Comparison of ENCODE assay signal across 8 mouse cellular contexts in the genomic region with DNA sequence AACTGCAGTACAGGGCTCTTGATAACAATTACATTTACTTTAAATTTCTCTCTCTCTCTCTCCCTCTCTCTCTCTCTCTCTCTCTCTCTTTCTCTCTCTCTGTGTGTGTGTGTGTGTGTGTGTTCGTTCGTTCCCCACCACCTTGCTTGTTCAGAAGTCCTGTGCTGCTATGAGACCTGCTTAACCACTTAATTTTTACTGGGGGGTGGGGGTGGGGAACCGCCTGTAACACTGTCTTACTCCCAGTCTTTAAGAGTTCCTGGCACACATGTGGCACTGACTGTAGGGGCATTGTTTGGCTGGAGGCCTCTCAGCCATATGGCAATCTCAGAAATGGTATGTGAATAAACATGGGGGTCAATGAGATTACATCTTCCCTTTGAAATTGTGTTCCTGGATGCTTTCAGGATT.
DNase-seq lines count a peak whose midpoint lies in the region; ATAC-seq and TF ChIP-seq lines count a peak whose summit lies in the region.

No protein-coding gene starts in this region.

- H3K27ac ChIP-seq in kidney, embryonic 15.5 days: peak overlapping the region; percentile 91
- peak overlapping the region; percentile 85; the same call in 1 of the 2 replicates for H3K27ac ChIP-seq in hindbrain, postnatal 0 days

- no peaks in the 10 kb centered on the region for H3K9me3 ChIP-seq in kidney, embryonic 15.5 days (replicated peaks)
- no peaks in the 10 kb centered on the region for H3K9me3 ChIP-seq in hindbrain, postnatal 0 days (ENCODE audit: low read length)

- H3K9ac ChIP-seq in kidney, embryonic 15.5 days: no peak overlapping the region
- no peak overlapping the region; the same call in 1 of the 2 replicates for H3K9ac ChIP-seq in hindbrain, postnatal 0 days (replicated peaks; ENCODE audit: low read length)

- no peaks in the 10 kb centered on the region for H3K27me3 ChIP-seq in kidney, embryonic 15.5 days
- H3K27me3 ChIP-seq in hindbrain, postnatal 0 days (ENCODE audit: insufficient read depth, low read length): no peaks in the 10 kb centered on the region

- DNase-seq in kidney, postnatal 25 days: no peak
- peak; percentile 46 for DNase-seq in embryo, embryonic 11.5 days (ENCODE audit: low read depth, low spot score)
- DNase-seq in hindbrain, postnatal 0 days (ENCODE audit: low spot score): peak; percentile 41
- DNase-seq in neural tube, embryonic 10.5 days (ENCODE audit: extremely low spot score, low spot score): peak; percentile 39
- DNase-seq in Muller cell, postnatal 12 days (ENCODE audit: inconsistent ontology term): no peak
- no peak for DNase-seq in kidney, postnatal 14 days
- DNase-seq in right cerebral cortex, postnatal 10 days (ENCODE audit: low spot score in 2 of 2): no peak

- no peak for TF ChIP-seq CTCF in hindbrain, postnatal 0 days (IDR thresholded peaks at IDR 0.05; ENCODE audit: low read depth)

- H3K4me2 ChIP-seq in kidney, embryonic 15.5 days: peak overlapping the region; percentile 89
- H3K4me2 ChIP-seq in hindbrain, postnatal 0 days (ENCODE audit: low read depth, low read length): peak overlapping the region; percentile 95

- 5% methylated on average over 3 of the region's 3 CpGs for WGBS in kidney, embryonic 15.5 days
- WGBS in hindbrain, postnatal 0 days: 5% methylated on average over 3 of the region's 3 CpGs

- H3K4me1 ChIP-seq in kidney, embryonic 15.5 days: peaks cover 72% of the 10 kb centered on the region
- H3K4me1 ChIP-seq in hindbrain, postnatal 0 days (ENCODE audit: insufficient read depth, low read length): peaks cover 21% of the 10 kb centered on the region

- no peak for ATAC-seq in kidney, embryonic 15.5 days (replicated peaks; ENCODE audit: low FRiP score)
- ATAC-seq in hindbrain, postnatal 0 days: no peak

- peak overlapping the region; percentile 52 for H3K4me3 ChIP-seq in kidney, embryonic 15.5 days (replicated peaks)
- H3K4me3 ChIP-seq in hindbrain, postnatal 0 days (ENCODE audit: low read length): peak overlapping the region; percentile 54

- no peaks in the 10 kb centered on the region for H3K36me3 ChIP-seq in kidney, embryonic 15.5 days
- no peaks in the 10 kb centered on the region for H3K36me3 ChIP-seq in hindbrain, postnatal 0 days (ENCODE audit: insufficient read depth, low read length)

Comparison
In these comparisons a context has a peak if more than half of its experiments do, and no peak if none do; other contexts are left out.
1. DNase-seq: peak in embryo, embryonic 11.5 days (single experiment), hindbrain, postnatal 0 days (single experiment) and neural tube, embryonic 10.5 days (single experiment); none in kidney, postnatal 25 days (0 of 2), Muller cell, postnatal 12 days (single experiment), kidney, postnatal 14 days (single experiment) and right cerebral cortex, postnatal 10 days (0 of 2).